Comparison of ENCODE assay signal across 17 mouse cellular contexts in the genomic region with DNA sequence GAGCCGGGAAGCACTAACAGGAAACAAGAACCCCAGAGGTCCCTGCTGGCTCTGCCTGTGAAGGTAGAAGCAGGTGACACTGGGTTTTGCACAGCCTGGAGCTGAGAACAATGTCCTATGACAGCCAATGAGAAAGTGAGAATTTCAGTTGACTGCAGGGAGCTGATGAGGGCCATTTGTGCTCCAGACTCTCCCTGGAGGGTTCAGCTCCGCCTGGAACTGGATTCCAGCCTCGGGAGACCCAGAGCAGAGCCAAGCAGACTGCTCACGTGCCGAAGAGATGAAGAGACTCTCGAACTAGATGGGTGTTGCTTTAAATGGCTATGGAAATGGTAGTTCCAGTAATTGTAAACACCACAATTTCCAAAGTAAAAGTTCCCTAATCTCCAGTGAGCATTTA.
"Had no signal": no experiment of that assay in that cellular context is flagged by ENCODE, and none has a peak within 500 bp of the region (broad histone marks: within the 10 kb centered on the region; RNA-seq: fewer than 3 reads in every experiment).

No protein-coding gene starts in this region.

- H3K27me3 ChIP-seq: limb, embryonic 12.5 days; liver, embryonic 13.5 days; megakaryocyte, embryonic 14.5 days; midbrain, embryonic 15.5 days; neural tube, embryonic 12.5 days; stomach, embryonic 15.5 days had no signal

- H3K4me3 ChIP-seq: layer of hippocampus, adult 2 months; limb, embryonic 12.5 days; liver, embryonic 13.5 days; megakaryocyte, embryonic 14.5 days; midbrain, embryonic 15.5 days; neural tube, embryonic 12.5 days; stomach, embryonic 15.5 days had no signal

- DNase-seq: kidney, postnatal 4 days; liver; liver, embryonic 13.5 days; liver, postnatal 0 days; lung, postnatal 10 days; retina, postnatal 1 day; right cerebral cortex, postnatal 14 days; thymus, postnatal 36 days had no signal

- H3K4me1 ChIP-seq: limb, embryonic 12.5 days; liver, embryonic 13.5 days; midbrain, embryonic 15.5 days; neural tube, embryonic 12.5 days; stomach, embryonic 15.5 days had no signal

- ATAC-seq: liver, postnatal 0 days; midbrain, embryonic 15.5 days had no signal

- H3K9me3 ChIP-seq: limb, embryonic 12.5 days; liver, embryonic 13.5 days; midbrain, embryonic 15.5 days; neural tube, embryonic 12.5 days; stomach, embryonic 15.5 days had no signal

- H3K4me2 ChIP-seq: limb, embryonic 12.5 days; liver, embryonic 13.5 days; midbrain, embryonic 11.5 days; midbrain, embryonic 15.5 days; neural tube, embryonic 12.5 days; stomach, embryonic 15.5 days had no signal

- H3K27ac ChIP-seq: kidney, postnatal 0 days; layer of hippocampus, adult 2 months; limb, embryonic 12.5 days; liver, embryonic 13.5 days; macrophage; midbrain, embryonic 15.5 days; neural tube, embryonic 12.5 days; stomach, embryonic 15.5 days had no signal

- H3K36me3 ChIP-seq: limb, embryonic 12.5 days; liver, embryonic 13.5 days; midbrain, embryonic 15.5 days; neural tube, embryonic 12.5 days; stomach, embryonic 15.5 days had no signal

- H3K9ac ChIP-seq: limb, embryonic 12.5 days; liver, embryonic 13.5 days; liver, postnatal 0 days; midbrain, embryonic 15.5 days; neural tube, embryonic 12.5 days; stomach, embryonic 15.5 days had no signal
